Mouse (Mus musculus) heart, adult 10 weeks (tissue): ENCODE measurements around the gene Trappc6b. TPM values are rescaled to one million over a fixed set of nuclear protein-coding genes. Genes with fewer than 3 reads are reported as not detected.

ENCODE experiments used
- polyA plus RNA-seq: library from polyadenylated mRNA; stranded (reverse); fragments of 350-450 nt; fragmentation: Illumina TruSeq; extraction: RNeasy Lipid Tissue Mini Kit (QIAGEN cat#74804); gene quantifications from one replicate; pipeline ENCODE4 v1.2.3, GENCODE M21; 2014; ENCODE audit warnings: low read depth, low replicate concordance

Trappc6b gene
- 88.1 TPM for polyA plus RNA-seq

DNA sequence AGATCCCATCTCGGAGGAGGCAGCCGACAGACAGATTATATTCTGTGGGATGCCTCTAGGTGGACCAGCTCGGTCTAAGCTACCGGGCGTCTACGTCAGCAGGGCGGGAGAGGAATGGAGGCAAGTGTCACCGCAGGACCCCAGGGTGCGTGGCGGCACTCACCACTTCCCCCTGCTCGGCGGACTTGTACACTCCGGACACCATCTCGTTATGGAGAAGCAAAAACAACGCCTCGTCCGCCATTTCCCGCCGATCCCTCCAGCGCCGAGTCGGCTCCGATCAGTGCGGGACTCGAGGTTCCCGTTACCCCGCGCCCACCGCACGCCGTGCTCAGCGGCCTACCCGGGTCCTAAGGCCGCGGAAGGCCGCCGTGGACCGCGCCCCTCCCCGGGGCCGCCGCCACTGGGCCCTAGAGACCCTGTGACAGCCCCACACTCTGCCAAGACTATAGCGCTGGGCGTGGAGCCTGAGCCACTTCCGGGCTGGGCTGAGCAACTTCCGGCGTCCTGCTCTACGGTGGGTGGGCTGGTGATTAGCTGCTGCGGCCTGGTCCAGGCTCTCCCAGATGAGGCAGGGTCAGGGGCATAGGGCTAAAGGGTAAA is at the start of gene Trappc6b:
Gene Trappc6b, minus strand, starts transcription at position 480 of the 603 bp plus-strand sequence.

GRCm38 (mm10) chr12:59095104-59096025 is 34.1 kb upstream of the Trappc6b start, which contains the start of gene Mia2:
TSS of gene Mia2 (plus strand) at chr12:59095799.

GRCm38 (mm10) chr12:59066448-59067077 is 5.3 kb upstream of the Trappc6b start, which contains the start of gene Pnn:
TSS of gene Pnn (plus strand) at chr12:59066884.

DNA sequence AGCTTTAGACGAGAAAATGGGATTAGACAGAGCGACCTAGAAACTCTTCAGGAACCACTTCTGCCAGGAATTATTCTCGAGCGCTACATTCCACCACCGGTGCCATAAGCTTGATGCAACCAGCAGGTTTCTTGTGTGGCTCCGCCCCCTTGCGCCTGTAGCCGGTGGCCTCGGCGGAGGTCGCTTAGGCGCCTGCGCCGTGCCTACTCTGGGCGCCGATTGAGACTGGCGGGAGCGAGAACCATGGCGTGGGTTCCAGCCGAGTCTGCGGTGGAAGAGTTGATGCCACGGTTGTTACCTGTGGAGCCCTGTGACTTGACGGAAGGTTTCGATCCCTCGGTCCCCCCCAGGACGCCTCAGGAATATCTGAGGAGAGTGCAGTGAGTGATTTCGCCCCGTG is 48.0 kb downstream of the Trappc6b start, which contains the start of gene Gemin2:
Gene Gemin2, plus strand, starts transcription at position 160 of the 400 bp plus-strand sequence.

DNA sequence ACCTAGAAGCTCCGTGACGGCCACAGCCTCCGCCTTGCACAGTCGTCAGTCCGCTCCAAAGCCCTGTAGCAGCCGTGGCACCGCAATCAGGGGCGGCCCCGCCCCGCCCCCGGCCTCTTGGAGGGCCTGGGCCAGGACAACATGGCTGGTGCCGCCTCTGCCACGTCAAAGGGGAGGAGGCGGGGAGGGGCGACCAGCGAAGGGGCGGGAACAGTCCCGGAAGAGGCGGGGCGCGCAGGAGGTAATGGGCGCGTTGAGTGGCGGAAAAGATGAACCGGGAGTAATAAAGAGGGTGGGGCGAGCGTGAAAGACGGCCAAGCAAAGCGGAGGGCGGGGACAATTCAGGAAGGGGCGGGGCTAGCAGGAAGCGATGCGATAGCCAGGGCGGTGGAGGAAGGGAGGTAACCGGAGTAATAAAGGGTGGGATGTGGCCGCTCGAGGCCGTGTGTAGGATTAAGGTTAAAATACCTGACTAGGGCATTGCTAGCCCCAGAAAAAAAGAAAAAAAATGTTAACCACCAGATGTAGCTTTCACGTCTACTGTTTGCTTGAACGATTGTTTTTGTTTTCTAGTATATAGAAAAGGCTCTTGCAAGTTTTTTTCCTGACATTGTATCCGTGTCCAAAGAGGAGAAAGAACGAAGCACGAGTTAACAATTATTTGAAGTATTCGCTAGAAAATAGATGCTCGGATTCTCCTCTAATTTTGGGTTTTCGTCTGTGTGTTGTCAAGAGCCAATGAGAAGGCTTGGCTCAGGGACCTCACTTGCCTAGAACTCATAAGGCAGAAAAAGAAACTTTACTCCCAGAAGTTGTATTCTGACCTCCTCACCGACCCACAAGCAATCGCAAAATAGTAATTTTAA is 49.2 kb downstream of the Trappc6b start, which contains the start of gene Sec23a:
Gene Sec23a, minus strand, starts transcription at position 174 of the 866 bp plus-strand sequence.

Other genes with a start within 250 kb of the Trappc6b start
- gene Sec23a, start 49.5 kb downstream of the Trappc6b start, polyA plus RNA-seq: 35.3 TPM
- gene Gemin2, start 48.1 kb downstream of the Trappc6b start, polyA plus RNA-seq: 9.7 TPM
- 43.8 TPM for gene Pnn, start 5.4 kb upstream of the Trappc6b start, polyA plus RNA-seq
- 87.6 TPM for gene Mia2, start 34.3 kb upstream of the Trappc6b start, polyA plus RNA-seq
- gene Fbxo33, start 158.3 kb upstream of the Trappc6b start, polyA plus RNA-seq: 7.5 TPM